7 mouse cellular contexts compared by ENCODE assay signal in the genomic region with DNA sequence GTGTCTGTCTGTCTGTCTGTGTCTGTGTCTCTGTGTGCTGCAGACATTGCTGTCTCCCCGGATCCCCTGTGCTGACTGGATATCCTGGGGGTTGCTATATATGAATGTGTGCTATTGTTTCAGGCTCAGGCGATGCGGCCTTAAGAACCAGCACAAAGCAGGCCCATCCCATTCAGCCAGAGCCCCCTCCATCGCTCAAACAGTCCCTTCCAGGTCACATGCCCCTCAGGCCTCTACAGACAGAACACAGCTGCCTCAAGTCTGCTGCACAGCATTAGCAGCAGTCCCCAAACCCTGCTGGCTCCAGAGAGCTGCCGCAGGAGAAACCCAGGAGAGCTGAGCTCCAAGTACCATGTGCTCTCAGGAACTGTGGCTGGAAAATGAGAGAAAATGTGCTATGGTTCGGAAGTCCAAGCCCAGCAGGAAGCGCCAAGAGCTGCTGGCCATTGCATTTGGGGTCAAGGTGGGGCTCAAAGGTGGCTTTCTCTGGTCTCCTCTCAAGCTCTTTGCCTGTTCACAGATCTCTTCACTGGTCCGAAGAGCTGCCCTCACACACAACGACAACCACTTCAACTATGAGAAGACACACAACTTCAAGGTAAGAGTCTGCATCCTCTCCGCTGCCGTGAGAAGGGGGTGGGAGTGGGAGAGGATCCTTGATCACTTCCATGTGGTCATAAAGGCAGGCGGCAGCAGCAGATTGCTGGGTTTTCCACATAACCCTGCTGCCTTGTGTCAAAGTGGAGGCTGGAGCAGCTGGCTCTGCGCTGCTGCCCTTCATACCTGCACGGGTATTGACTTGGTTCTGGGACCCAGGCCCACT. TPM values are rescaled to one million over a fixed set of nuclear protein-coding genes. Genes with fewer than 3 reads are reported as not detected.
DNase-seq lines count a peak whose midpoint lies in the region; ATAC-seq and TF ChIP-seq lines count a peak whose summit lies in the region.

No protein-coding gene starts in this region.

- 0 out of 2 replicates have a peak overlapping the region, but pooled peaks have one; percentile 0 for H3K4me3 ChIP-seq in kidney, embryonic 16.5 days (ENCODE audit: low read length)
- H3K4me3 ChIP-seq in testis, adult 2 months (ENCODE audit: control insufficient read depth, low read depth, low read length): peak overlapping the region; percentile 41
- H3K4me3 ChIP-seq in limb, embryonic 10.5 days: no peak overlapping the region; the same call in 1 of the 2 replicates

- no peaks in the 10 kb centered on the region for H3K9me3 ChIP-seq in kidney, embryonic 16.5 days (ENCODE audit: low read length)
- H3K9me3 ChIP-seq in limb, embryonic 10.5 days (replicated peaks): no peaks in the 10 kb centered on the region

- no peaks in the 10 kb centered on the region for H3K27me3 ChIP-seq in kidney, embryonic 16.5 days (ENCODE audit: insufficient read depth, low read length)
- H3K27me3 ChIP-seq in testis, adult 2 months (ENCODE audit: control insufficient read depth, insufficient read depth, low read length): no peaks in the 10 kb centered on the region
- no peaks in the 10 kb centered on the region for H3K27me3 ChIP-seq in limb, embryonic 10.5 days (ENCODE audit: low read depth, poor library complexity, severe bottlenecking)

- TF ChIP-seq CTCF in testis, adult 2 months (IDR thresholded peaks at IDR 0.05; ENCODE audit: control insufficient read depth, insufficient read depth, insufficient replicate concordance, low read depth, low read length): no peak

- peak; percentile 74 for ATAC-seq in kidney, embryonic 16.5 days (ENCODE audit: low FRiP score, low TSS enrichment)

- H3K36me3 ChIP-seq in kidney, embryonic 16.5 days (ENCODE audit: insufficient read depth, low read length): no peaks in the 10 kb centered on the region
- H3K36me3 ChIP-seq in testis, adult 2 months (ENCODE audit: control insufficient read depth, insufficient read depth, low read length): no peaks in the 10 kb centered on the region
- H3K36me3 ChIP-seq in limb, embryonic 10.5 days: 0 out of 2 replicates have a peak, but pooled peaks cover 2% of the 10 kb centered on the region

- H3K27ac ChIP-seq in kidney, embryonic 16.5 days (ENCODE audit: low read length): no peak overlapping the region
- H3K27ac ChIP-seq in testis, adult 2 months (ENCODE audit: control insufficient read depth, insufficient read depth, low read depth, low read length): peak overlapping the region; percentile 54
- H3K27ac ChIP-seq in limb, embryonic 10.5 days: peak overlapping the region; percentile 79

- DNase-seq in kidney, adult 11 months: no peak
- no peak for DNase-seq in testis, postnatal 14 days (ENCODE audit: low spot score)
- peak; percentile 59 for DNase-seq in limb, embryonic 10.5 days (ENCODE audit: low spot score)
- no peak for DNase-seq in urinary bladder, adult 2 months (ENCODE audit: low spot score)
- no peak for DNase-seq in spleen, postnatal 36 days (ENCODE audit: low spot score in 2 of 2)

- peak overlapping the region; percentile 2; the same call in 1 of the 2 replicates for H3K9ac ChIP-seq in kidney, embryonic 16.5 days (replicated peaks; ENCODE audit: low read length)

- WGBS in kidney, embryonic 16.5 days: 59% methylated on average over 14 of the region's 14 CpGs
- WGBS in limb, embryonic 10.5 days: 57% methylated on average over 14 of the region's 14 CpGs

- TF ChIP-seq POLR2A in testis, adult 2 months (IDR thresholded peaks at IDR 0.05; ENCODE audit: control insufficient read depth, low read depth, low read length): no peak

- H3K4me2 ChIP-seq in kidney, embryonic 16.5 days (replicated peaks; ENCODE audit: low read depth, low read length): 0 out of 2 replicates have a peak overlapping the region, but pooled peaks have one; percentile 8

- H3K4me1 ChIP-seq in kidney, embryonic 16.5 days (ENCODE audit: insufficient read depth, low read length): peaks cover 9% of the 10 kb centered on the region
- peaks cover 2% of the 10 kb centered on the region; the same call in 1 of the 2 replicates for H3K4me1 ChIP-seq in testis, adult 2 months (ENCODE audit: control insufficient read depth, insufficient read depth, low read length)
- peaks cover 44% of the 10 kb centered on the region for H3K4me1 ChIP-seq in limb, embryonic 10.5 days

RNA-seq across cellular contexts. Expression of gene Prr15, which starts 52.9 kb away (rescaled TPM):
- 8.9 and 9.2 TPM in 2 replicates for polyA plus RNA-seq in kidney, embryonic 16.5 days (2015; fragmentation: Nextera tagmentation; extraction: Ambion mirVana)
- 5.7 and 5.9 TPM in 2 replicates for polyA plus RNA-seq in testis, adult 2 months (2012; rRNA removed)
- polyA plus RNA-seq in limb, embryonic 10.5 days (2016; fragmentation: Nextera tagmentation; extraction: Ambion mirVana): 0.15 and 0.16 TPM in 2 replicates
- 2.4 and 2.8 TPM in 2 replicates for polyA plus RNA-seq in urinary bladder, adult 2 months (2012; rRNA removed)
